Mouse (Mus musculus) macrophage (primary cell): ENCODE data around the gene Cdc42se1. TPM values are rescaled to one million over a fixed set of nuclear protein-coding genes. Genes with fewer than 3 reads are reported as not detected.

ENCODE experiments used
- H3K27ac ChIP-seq: fragments of 350-480 bp; formaldehyde crosslinking; 2 replicates; pipeline ENCODE4 v1.9.0; 2021
- H3K36me3 ChIP-seq: fragments of 350-480 bp; formaldehyde crosslinking; 2 replicates; pipeline ENCODE4 v1.9.0; 2021; ENCODE audit errors: inconsistent target
- H3K4me3 ChIP-seq: fragments of 350-480 bp; formaldehyde crosslinking; 2 replicates; pipeline ENCODE4 v1.9.0; 2021; ENCODE audit errors: inconsistent target
- H3K79me2 ChIP-seq: fragments of 350-480 bp; formaldehyde crosslinking; 2 replicates; pipeline ENCODE4 v1.9.0; 2021; ENCODE audit errors: inconsistent target
- WGBS: methylation state at CpG from one replicate; pipeline ENCODE4 v1.1.7; 2026; ENCODE audit warnings: inconsistent platforms; ENCODE audit not compliant: missing documents; 5-methylcytosine and 5-hydroxymethylcytosine counted together
- polyA plus RNA-seq: library from polyadenylated mRNA; stranded (reverse); fragments of 250-400 nt; gene quantifications from 3 replicates; pipeline ENCODE4 v1.2.4, GENCODE M21; 2018; ENCODE audit warnings: inconsistent platforms

Cdc42se1 gene
- polyA plus RNA-seq, 1 experiment from 2014 or later, result 76.1 TPM

DNA sequence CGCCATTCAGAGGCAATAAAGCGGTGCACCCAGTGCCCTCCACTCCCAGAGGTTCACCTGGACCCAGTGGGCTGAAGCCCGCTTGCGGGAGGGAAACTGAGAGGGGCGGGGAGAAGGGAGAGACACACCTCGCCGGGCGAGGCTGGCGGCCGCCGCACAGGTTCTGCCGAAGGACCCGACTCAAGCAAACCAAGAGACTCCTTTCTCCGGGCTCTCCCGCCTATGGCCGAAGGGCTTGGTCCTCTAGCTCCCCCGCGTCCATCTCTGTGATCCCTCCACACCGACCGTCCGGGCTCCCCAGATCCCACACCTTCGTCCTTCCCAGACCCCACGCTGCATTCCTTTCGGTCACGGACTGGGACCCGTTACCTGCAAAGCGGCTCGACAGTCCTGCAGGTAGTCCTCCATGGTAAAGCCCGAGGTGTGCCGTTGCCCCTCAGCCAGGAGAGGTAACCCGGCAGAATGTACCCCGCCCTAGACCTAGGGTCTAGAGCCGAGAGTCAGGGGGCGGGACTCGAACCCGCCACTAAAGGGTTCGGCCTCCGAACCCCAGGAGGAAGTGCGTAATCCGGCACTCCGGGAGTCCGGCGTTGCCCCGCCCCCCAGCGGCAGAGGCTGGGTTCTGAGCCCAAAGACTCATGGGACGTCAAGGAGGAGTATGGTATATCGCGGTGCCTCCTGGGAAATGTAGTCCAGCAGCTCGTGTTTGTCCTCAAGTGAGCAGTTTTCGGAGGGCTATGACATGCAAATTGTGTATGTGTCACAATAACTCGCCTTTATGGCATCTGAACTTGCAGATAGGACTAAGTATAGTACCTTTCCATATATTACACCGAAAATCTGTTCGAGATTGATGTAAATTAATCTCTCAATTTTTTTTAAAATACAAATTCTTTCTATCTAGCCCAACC, 52.9 kb downstream of the Cdc42se1 start, which contains the start of the genes Mindy1 and Prune1:
TSS of gene Mindy1 (plus strand) at position 130 of the 911 bp plus-strand sequence.
TSS of gene Prune1 (minus strand) at position 861 of the 911 bp plus-strand sequence.
- Histone ChIP-seq H3K27ac (peak within 1 kb of the TSS; percentile 96), H3K4me3 (peak within 1 kb of the TSS; percentile 91), H3K36me3 (no peaks in the 10 kb centered on the region), H3K79me2 (peaks cover 86% of the 10 kb centered on the region)
- WGBS, result under 1% methylated on average over 46 of the region's 53 CpGs

DNA sequence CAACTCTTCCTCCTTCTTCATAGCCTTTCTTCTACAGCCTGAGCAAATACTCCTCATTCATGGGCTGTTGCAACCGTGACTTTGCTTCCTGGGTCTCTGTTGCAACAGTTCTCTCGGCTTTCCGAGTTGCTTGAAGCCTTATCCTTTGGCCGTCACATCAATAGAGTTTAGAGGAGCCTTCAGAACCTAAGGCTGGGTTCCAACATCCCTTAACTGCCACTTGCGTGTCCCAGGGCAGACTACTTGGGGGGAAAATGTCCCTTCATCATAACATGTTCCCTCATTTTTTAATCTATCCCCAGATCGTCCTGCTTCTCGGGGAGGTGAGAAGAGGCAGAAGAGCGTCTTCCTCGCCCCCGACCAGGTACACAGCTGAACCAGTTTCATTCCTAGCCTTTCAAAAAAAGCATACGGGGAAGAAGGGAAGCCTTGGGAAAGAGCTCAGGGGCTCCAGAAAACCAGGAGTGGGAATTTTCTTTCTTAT, 53.9 kb downstream of the Cdc42se1 start:
- H3K79me2 ChIP-seq, result peaks cover 86% of the 10 kb centered on the region
- WGBS, result 2% methylated on average over 11 of the region's 11 CpGs
- peaks cover 2% of the 10 kb centered on the region; the same call in 1 of the 2 replicates for H3K36me3 ChIP-seq
- H3K4me3 ChIP-seq, result peak overlapping the region; percentile 91
- H3K27ac ChIP-seq, result peak overlapping the region; percentile 96

DNA sequence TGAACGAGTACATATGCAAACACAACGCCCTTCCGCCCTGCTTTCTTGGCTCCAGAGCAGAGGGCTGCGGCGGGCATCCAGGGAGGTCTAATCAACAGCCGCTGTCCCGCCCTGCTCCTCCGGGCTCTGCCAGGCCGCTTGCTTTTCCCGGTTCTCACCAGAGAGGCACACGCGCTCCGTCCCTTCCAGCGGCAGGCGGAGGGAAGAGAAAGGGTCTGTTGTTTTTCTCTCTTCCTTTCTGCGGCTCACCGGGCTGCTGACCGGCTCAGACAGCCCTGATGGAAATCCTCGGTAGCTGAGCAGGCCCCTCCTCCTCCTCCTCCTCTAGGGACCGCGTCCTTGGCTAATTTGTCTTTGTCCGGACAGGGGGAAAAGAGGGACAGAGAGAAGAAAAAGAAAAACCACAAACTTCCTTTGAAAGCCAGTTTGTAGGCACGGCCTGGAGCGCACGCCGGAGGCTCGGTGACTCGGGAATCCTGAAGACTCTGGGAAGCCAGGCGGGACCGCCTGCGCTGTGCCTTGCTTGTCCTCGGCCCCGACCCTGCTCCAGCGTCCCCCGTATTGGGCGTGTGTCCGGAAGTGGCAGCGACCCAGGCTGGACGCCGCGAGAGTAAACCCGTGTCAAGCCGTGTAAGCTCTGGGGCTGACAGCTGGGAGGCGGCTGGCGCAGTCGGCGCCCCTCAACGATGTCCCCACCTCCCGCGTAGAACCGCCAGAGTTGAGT, 54.5 kb downstream of the Cdc42se1 start:
- 1% methylated on average over 51 of the region's 51 CpGs for WGBS
- Histone ChIP-seq H3K79me2 (peaks cover 86% of the 10 kb centered on the region), H3K4me3 (peak overlapping the region; percentile 91), H3K36me3 (peaks cover 8% of the 10 kb centered on the region), H3K27ac (peak overlapping the region; percentile 96)

DNA sequence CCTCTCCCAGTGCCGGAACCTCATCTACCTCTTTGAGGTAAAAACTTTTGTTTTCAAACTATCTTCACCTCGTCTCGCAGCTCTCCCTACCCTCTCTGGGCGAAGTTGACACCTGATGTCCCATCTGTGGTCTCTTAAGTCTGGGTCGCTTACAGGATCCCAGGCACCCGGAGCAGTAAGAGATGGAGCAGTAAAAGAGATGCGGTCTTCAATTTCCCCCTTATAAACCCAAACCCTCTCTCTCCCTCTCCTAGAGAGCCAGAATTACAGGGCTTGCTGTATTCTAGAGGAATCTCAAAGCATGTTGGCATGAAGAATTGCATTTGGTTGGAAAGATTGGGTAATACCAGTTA, 55.0 kb downstream of the Cdc42se1 start:
- H3K36me3 ChIP-seq, result peaks cover 13% of the 10 kb centered on the region
- peak overlapping the region; percentile 96 for H3K27ac ChIP-seq
- WGBS, result 2% methylated on average over 7 of the region's 7 CpGs
- peak overlapping the region; percentile 91 for H3K4me3 ChIP-seq
- peaks cover 86% of the 10 kb centered on the region for H3K79me2 ChIP-seq

DNA sequence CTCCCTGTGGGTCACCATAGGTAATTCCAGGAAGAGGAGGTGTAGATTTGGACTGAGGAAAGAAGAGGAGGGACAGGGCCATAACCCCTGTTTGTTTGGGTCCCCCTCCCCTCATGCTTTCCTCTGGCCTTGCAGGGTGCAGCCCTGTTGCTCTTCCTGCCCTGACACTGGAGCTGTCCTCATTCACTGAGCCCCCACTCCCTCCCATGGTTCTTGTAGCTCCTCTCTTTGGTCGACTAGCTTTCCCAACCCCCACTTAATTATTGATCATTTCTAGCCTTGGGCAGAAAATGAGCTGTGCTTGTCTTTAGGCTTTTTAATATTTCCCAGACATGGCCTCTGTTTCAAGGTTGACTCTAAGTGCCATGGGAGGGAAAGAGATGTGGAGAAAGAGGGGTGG, 55.5 kb downstream of the Cdc42se1 start:
- Histone ChIP-seq H3K36me3 (peaks cover 16% of the 10 kb centered on the region), H3K79me2 (peaks cover 84% of the 10 kb centered on the region), H3K27ac (peak overlapping the region; percentile 96), H3K4me3 (peak overlapping the region; percentile 91)
- 20% methylated on average over 1 of the region's 1 CpGs for WGBS

DNA sequence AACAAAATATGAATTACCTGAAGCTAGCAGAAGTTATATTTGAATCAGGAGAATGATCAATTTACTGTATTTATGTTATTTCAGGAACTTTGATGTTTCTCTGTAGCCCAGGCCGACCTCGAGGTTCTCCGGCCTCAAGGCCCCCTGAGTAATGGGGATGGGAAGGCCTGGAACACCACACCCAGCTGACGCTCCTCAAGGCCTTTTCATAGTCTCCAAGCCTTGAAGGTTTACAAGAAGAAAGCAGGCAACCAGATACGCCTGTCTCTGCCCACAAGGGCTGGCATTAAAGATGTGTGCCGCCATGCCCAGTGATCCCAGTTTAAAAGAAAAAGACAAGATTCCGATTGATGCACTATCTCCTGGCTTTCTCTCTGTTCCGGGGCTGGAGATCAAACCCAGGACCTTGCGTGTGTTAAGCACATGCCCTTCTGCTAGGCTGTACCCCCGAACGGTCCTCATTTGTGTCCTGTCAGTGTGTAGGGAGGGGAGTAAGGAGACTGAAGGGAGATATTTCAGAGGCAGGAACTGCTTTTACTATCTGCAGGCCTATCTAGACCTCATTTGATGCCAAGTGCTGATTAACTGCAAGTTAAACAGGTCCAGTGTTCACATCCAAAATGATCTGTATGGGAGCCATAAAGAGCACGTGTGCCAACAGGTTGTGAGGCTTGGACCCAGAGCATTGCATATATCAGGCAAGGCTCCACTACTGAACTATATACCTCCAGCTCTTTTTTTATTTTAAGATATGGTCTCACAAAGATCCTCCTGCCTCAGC, 56.2 kb downstream of the Cdc42se1 start:
- H3K79me2 ChIP-seq, result peaks cover 84% of the 10 kb centered on the region
- H3K4me3 ChIP-seq, result peak overlapping the region; percentile 91
- peak overlapping the region; percentile 96 for H3K27ac ChIP-seq
- WGBS, result 92% methylated on average over 11 of the region's 12 CpGs
- H3K36me3 ChIP-seq, result peaks cover 22% of the 10 kb centered on the region

DNA sequence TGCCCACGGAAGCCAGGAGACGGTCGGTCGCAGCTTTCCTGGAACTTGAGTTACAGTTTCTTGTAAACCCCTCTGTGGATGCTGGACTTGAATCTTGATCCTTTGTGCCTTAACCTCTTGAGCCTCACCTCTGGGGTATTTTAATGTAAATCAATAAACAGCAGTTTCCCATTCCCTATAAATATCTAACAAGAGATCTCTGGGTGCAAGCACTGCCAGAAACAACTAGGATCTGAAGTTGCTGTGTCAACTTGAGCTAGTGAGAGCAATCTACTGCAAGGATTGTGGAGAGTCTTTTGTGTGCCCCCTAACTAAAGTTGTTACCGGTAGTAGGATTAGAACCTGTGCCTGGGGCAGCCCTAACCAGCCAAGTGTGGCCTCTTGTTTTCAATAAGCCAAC, 56.9 kb downstream of the Cdc42se1 start:
- 98% methylated on average over 5 of the region's 5 CpGs for WGBS
- H3K4me3 ChIP-seq, result no peak overlapping the region; the same call in 1 of the 2 replicates
- H3K36me3 ChIP-seq, result peaks cover 29% of the 10 kb centered on the region
- peaks cover 85% of the 10 kb centered on the region for H3K79me2 ChIP-seq
- peak overlapping the region; percentile 96 for H3K27ac ChIP-seq

Other genes starting within 250 kb of the Cdc42se1 start
- gene Zfp687, start 213.3 kb upstream of the Cdc42se1 start, polyA plus RNA-seq, result 8.3 to 8.9 TPM (median 8.9 TPM) in 3 replicates
- 102 to 143 TPM (median 138 TPM) in 3 replicates for gene Psmd4, start 186.1 kb upstream of the Cdc42se1 start, polyA plus RNA-seq
- 16.2 to 19.1 TPM (median 17.0 TPM) in 3 replicates for gene Pip5k1a, start 121.8 kb upstream of the Cdc42se1 start, polyA plus RNA-seq
- gene Vps72, start 117.7 kb upstream of the Cdc42se1 start, polyA plus RNA-seq, result 43.0 to 54.7 TPM (median 43.9 TPM) in 3 replicates
- not detected in 3 replicates for gene Tmod4, start 104.3 kb upstream of the Cdc42se1 start, polyA plus RNA-seq
- gene Scnm1, start 94.7 kb upstream of the Cdc42se1 start, polyA plus RNA-seq, result 24.9 to 62.9 TPM (median 34.6 TPM) in 3 replicates
- 3.6 to 5.0 TPM (median 5.0 TPM) in 3 replicates for gene Lysmd1, start 94.6 kb upstream of the Cdc42se1 start, polyA plus RNA-seq
- gene Tnfaip8l2, start 86.4 kb upstream of the Cdc42se1 start, polyA plus RNA-seq, result 63.7 to 188 TPM (median 64.6 TPM) in 3 replicates
- gene Sema6c, start 68.3 kb upstream of the Cdc42se1 start, polyA plus RNA-seq, result 0.09 to 0.48 TPM in 2 of 3 replicates, not detected in the other
- 13.5 to 15.9 TPM (median 13.5 TPM) in 3 replicates for gene Gabpb2, start 10.8 kb upstream of the Cdc42se1 start, polyA plus RNA-seq
- 13.2 to 18.6 TPM (median 17.4 TPM) in 3 replicates for gene Mllt11, start 3.4 kb downstream of the Cdc42se1 start, polyA plus RNA-seq
- 0.16 to 0.29 TPM in 2 of 3 replicates, not detected in the other for gene Gm128, start 12.9 kb downstream of the Cdc42se1 start, polyA plus RNA-seq
- not detected in 3 replicates for gene Bnipl, start 22.5 kb downstream of the Cdc42se1 start, polyA plus RNA-seq
- 99.7 to 130 TPM (median 126 TPM) in 3 replicates for gene Mindy1, start 52.6 kb downstream of the Cdc42se1 start, polyA plus RNA-seq
- gene Prune1, start 53.3 kb downstream of the Cdc42se1 start, polyA plus RNA-seq, result 16.7 to 27.9 TPM (median 19.2 TPM) in 3 replicates
- 4.7 to 5.1 TPM (median 4.8 TPM) in 3 replicates for gene Anxa9, start 78.4 kb downstream of the Cdc42se1 start, polyA plus RNA-seq
- 216 to 338 TPM (median 252 TPM) in 3 replicates for gene Cers2, start 86.1 kb downstream of the Cdc42se1 start, polyA plus RNA-seq
- gene Setdb1, start 128.5 kb downstream of the Cdc42se1 start, polyA plus RNA-seq, result 27.7 to 32.3 TPM (median 28.3 TPM) in 3 replicates
- not detected in 3 replicates for gene 4930558C23Rik, start 174.1 kb downstream of the Cdc42se1 start, polyA plus RNA-seq
- 32.7 to 36.0 TPM (median 33.6 TPM) in 3 replicates for gene Arnt, start 205.7 kb downstream of the Cdc42se1 start, polyA plus RNA-seq